Mouse (Mus musculus) myocyte (in vitro differentiated cells): ENCODE measurements around the gene Syn3. TPM values are rescaled to one million over a fixed set of nuclear protein-coding genes. Genes with fewer than 3 reads are reported as not detected.

Source experiments
- H3K27me3 ChIP-seq: one replicate; pipeline ENCODE4 v1.6.1; 2011; ENCODE audit not compliant: control insufficient read depth, insufficient read depth, insufficient read length
- H3K36me3 ChIP-seq: one replicate; pipeline ENCODE4 v1.6.1; 2011; ENCODE audit not compliant: control insufficient read depth, insufficient read depth
- H3K4me2 ChIP-seq: one replicate; pipeline ENCODE4 v1.6.1; 2011; ENCODE audit warnings: low read depth, control low read depth
- H3K4me3 ChIP-seq: one replicate; pipeline ENCODE4 v1.5.1; 2011; ENCODE audit warnings: mild to moderate bottlenecking, control low read depth, moderate library complexity
- H3K79me2 ChIP-seq: one replicate; pipeline ENCODE4 v1.6.1; 2011; ENCODE audit not compliant: control insufficient read depth, insufficient read depth
- H3ac ChIP-seq: one replicate; pipeline ENCODE4 v1.6.1; 2011; ENCODE audit not compliant: control insufficient read depth, insufficient read length
- CEBPB ChIP-seq: IDR thresholded peaks from 2 replicates; pipeline ENCODE4 v1.6.1; 2011; ENCODE audit warnings: mild to moderate bottlenecking, moderate library complexity; ENCODE audit not compliant: poor library complexity, insufficient read depth, severe bottlenecking
- E2F4 ChIP-seq: IDR thresholded peaks from one replicate; pipeline ENCODE4 v1.6.1; 2011; ENCODE audit warnings: mild to moderate bottlenecking, control low read depth, moderate library complexity; ENCODE audit not compliant: insufficient read depth
- MAX ChIP-seq: IDR thresholded peaks from one replicate; pipeline ENCODE4 v1.6.1; 2011; ENCODE audit warnings: low read depth, mild to moderate bottlenecking, control low read depth
- MYOD1 ChIP-seq, 3 experiments: IDR thresholded peaks; one replicate each; pipeline ENCODE4 v1.6.1; 2011; ENCODE audit warnings: control low read depth in 2 of 3, low read depth in 2 of 3, mild to moderate bottlenecking in 2 of 3, moderate library complexity in 1 of 3; ENCODE audit not compliant: insufficient read length in 2 of 3, control insufficient read depth in 1 of 3
- MYOG ChIP-seq, 3 experiments: IDR thresholded peaks; one replicate each; pipeline ENCODE4 v1.6.1; 2011; ENCODE audit warnings: control low read depth in 2 of 3, low read depth in 2 of 3, mild to moderate bottlenecking in 2 of 3; ENCODE audit not compliant: insufficient read length in 2 of 3, control insufficient read depth in 1 of 3, insufficient read depth in 1 of 3
- POLR2A ChIP-seq: IDR thresholded peaks from one replicate; pipeline ENCODE4 v1.6.1; 2011; ENCODE audit warnings: low read depth, mild to moderate bottlenecking, control low read depth, moderate library complexity; ENCODE audit not compliant: insufficient read length
- POLR2AphosphoS2 ChIP-seq: IDR thresholded peaks from one replicate; pipeline ENCODE4 v1.6.1; 2011; ENCODE audit warnings: low read depth, control low read depth; ENCODE audit not compliant: insufficient read length
- REST ChIP-seq: IDR thresholded peaks from one replicate; pipeline ENCODE4 v1.6.1; 2011; ENCODE audit warnings: mild to moderate bottlenecking, control low read depth, moderate library complexity; ENCODE audit not compliant: insufficient read depth, insufficient read length
- SRF ChIP-seq: IDR thresholded peaks from one replicate; pipeline ENCODE4 v1.6.1; 2011; ENCODE audit warnings: low read depth; ENCODE audit not compliant: control insufficient read depth, insufficient read length
- TCF12 ChIP-seq: IDR thresholded peaks from one replicate; pipeline ENCODE4 v1.6.1; 2011; ENCODE audit warnings: mild to moderate bottlenecking, control low read depth; ENCODE audit not compliant: poor library complexity, insufficient read depth, severe bottlenecking
- TCF3 ChIP-seq: IDR thresholded peaks from one replicate; pipeline ENCODE4 v1.6.1; 2011; ENCODE audit warnings: low read depth, control low read depth; ENCODE audit not compliant: insufficient read length
- USF1 ChIP-seq: IDR thresholded peaks from one replicate; pipeline ENCODE4 v1.6.1; 2011; ENCODE audit warnings: low read depth, mild to moderate bottlenecking, control low read depth, moderate library complexity
- polyA plus RNA-seq: library from polyadenylated mRNA; unstranded; fragments of >200 nt; fragmentation: generic; extraction: Trizol; gene quantifications from one replicate; pipeline ENCODE4 v1.2.1, GENCODE M21; 2012; ENCODE audit warnings: missing spikeins

The Syn3 gene
- polyA plus RNA-seq, 1 experiment: 0.08 TPM

DNA sequence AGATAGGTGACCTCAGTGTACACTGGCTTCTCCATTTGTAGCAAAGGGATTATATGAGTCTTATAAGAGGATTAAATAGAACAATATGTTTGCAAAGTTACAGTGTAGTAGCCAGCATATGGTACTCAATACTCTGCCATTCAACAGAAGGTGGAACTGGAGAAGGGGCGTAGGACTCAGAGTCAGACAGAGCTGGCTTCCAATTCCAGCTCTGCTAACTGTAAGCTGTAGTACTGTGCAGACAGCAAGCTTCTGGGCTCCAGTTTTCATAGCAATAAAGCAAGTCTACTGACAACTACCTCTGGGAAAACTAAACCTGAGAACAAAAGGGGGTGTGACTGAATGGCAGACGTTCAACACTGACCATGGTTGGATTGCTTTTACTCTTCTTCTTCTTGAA, 237.0 kb downstream of the Syn3 start:
- Histone ChIP-seq H3K27me3 (no peaks in the 10 kb centered on the region), H3K36me3 (no peaks in the 10 kb centered on the region), H3ac (no peak overlapping the region), H3K79me2 (no peaks in the 10 kb centered on the region), H3K4me3 (no peak overlapping the region), H3K4me2 (no peak overlapping the region)
- no peak for TF ChIP-seq USF1
- no peak for TF ChIP-seq POLR2A
- no peak for TF ChIP-seq TCF12
- no peak for TF ChIP-seq TCF3
- TF ChIP-seq REST: no peak
- TF ChIP-seq MAX: no peak
- no peak for TF ChIP-seq SRF
- no peak for TF ChIP-seq POLR2AphosphoS2
- no peak for TF ChIP-seq MYOG (IDR thresholded peaks at IDR 0.05; ENCODE audit: control insufficient read depth in 1 of 3, insufficient read depth in 1 of 3, insufficient read length in 2 of 3, low read depth in 2 of 3)
- TF ChIP-seq MYOD1 (IDR thresholded peaks at IDR 0.05; ENCODE audit: control insufficient read depth in 1 of 3, insufficient read length in 2 of 3, low read depth in 2 of 3): no peak
- TF ChIP-seq E2F4: no peak
- no peak for TF ChIP-seq CEBPB

DNA sequence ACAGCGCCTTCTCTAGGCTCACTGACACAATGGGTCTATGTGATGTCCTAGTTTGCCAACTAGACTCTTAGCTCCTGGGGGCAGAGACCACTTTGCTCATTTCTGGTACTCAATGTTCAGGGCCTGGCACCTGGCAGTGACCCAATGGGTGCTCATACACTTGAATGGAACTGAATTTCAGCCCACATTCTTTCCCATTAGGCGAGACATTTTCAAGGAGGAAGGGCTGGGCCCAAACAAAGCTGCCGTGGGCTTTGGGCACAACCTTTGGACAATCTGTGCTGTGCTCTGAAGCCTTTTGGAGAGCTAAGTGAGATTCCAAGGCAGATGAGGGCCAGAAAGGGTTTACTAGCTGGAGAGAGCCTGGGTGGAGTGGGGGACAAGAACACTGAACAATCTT, 239.7 kb downstream of the Syn3 start:
- H3ac ChIP-seq: no peak overlapping the region
- H3K36me3 ChIP-seq: no peaks in the 10 kb centered on the region
- H3K4me3 ChIP-seq: no peak overlapping the region
- no peak for TF ChIP-seq CEBPB
- TF ChIP-seq REST: no peak
- TF ChIP-seq SRF: no peak
- TF ChIP-seq POLR2A: no peak
- TF ChIP-seq TCF12: no peak
- no peak for TF ChIP-seq MYOG (IDR thresholded peaks at IDR 0.05; ENCODE audit: control insufficient read depth in 1 of 3, insufficient read depth in 1 of 3, insufficient read length in 2 of 3, low read depth in 2 of 3)
- no peaks in the 10 kb centered on the region for H3K27me3 ChIP-seq
- no peak overlapping the region for H3K4me2 ChIP-seq
- no peaks in the 10 kb centered on the region for H3K79me2 ChIP-seq

- Histone ChIP-seq H3K27me3 (no peaks in the 10 kb centered on the region), H3K36me3 (no peaks in the 10 kb centered on the region), H3ac (no peak overlapping the region), H3K4me2 (no peak overlapping the region), H3K79me2 (no peaks in the 10 kb centered on the region), H3K4me3 (no peak overlapping the region)
- TF ChIP-seq MYOG (IDR thresholded peaks at IDR 0.05; ENCODE audit: control insufficient read depth in 1 of 3, insufficient read depth in 1 of 3, insufficient read length in 2 of 3, low read depth in 2 of 3): no peak
- TF ChIP-seq MYOD1 (IDR thresholded peaks at IDR 0.05; ENCODE audit: control insufficient read depth in 1 of 3, insufficient read length in 2 of 3, low read depth in 2 of 3): no peak
- no peak for TF ChIP-seq CEBPB
- TF ChIP-seq USF1: no peak
- no peak for TF ChIP-seq MAX
- no peak for TF ChIP-seq TCF3
- TF ChIP-seq REST: no peak
- TF ChIP-seq TCF12: no peak
- TF ChIP-seq SRF: no peak
- TF ChIP-seq POLR2A: no peak
- TF ChIP-seq E2F4: no peak
- no peak for TF ChIP-seq POLR2AphosphoS2
Observed at GRCm38 (mm10) chr10:86258046-86258445, 240.7 kb downstream of the Syn3 start.

DNA sequence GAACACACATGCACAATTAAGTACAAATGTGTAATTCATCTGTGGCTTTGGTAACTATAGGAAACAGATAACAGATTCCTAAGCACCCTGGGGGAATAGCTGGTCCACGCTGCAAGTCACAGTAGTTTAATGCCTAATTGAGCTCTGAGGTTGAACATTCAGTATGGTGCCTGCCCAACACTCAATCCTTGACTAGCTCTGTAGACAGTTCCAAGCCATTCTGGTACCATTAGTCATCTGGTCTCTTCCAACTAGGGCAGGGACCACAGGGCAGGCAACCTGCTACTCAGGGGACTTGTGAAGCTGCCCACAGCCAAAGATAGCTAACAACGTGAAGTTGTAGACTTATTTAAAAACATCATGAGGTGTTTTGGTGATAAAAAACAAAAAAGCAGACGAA, 241.7 kb downstream of the Syn3 start:
- H3K79me2 ChIP-seq: no peaks in the 10 kb centered on the region
- no peak overlapping the region for H3K4me3 ChIP-seq
- H3K36me3 ChIP-seq: no peaks in the 10 kb centered on the region
- no peak overlapping the region for H3K4me2 ChIP-seq
- H3ac ChIP-seq: no peak overlapping the region
- H3K27me3 ChIP-seq: no peaks in the 10 kb centered on the region
- no peak for TF ChIP-seq TCF12
- no peak for TF ChIP-seq POLR2A
- no peak for TF ChIP-seq SRF
- no peak for TF ChIP-seq MAX

GRCm38 (mm10) chr10:86256221-86256620, 242.5 kb downstream of the Syn3 start:
- Histone ChIP-seq H3K36me3 (no peaks in the 10 kb centered on the region), H3ac (no peak overlapping the region), H3K4me2 (no peak overlapping the region), H3K79me2 (no peaks in the 10 kb centered on the region), H3K4me3 (no peak overlapping the region), H3K27me3 (no peaks in the 10 kb centered on the region)
- TF ChIP-seq MYOG (IDR thresholded peaks at IDR 0.05; ENCODE audit: control insufficient read depth in 1 of 3, insufficient read depth in 1 of 3, insufficient read length in 2 of 3, low read depth in 2 of 3) (no peak), POLR2AphosphoS2 (no peak), MAX (no peak), USF1 (no peak), CEBPB (no peak)
